Mouse (Mus musculus): ENCODE measurements around the gene Zfp618.

DNA sequence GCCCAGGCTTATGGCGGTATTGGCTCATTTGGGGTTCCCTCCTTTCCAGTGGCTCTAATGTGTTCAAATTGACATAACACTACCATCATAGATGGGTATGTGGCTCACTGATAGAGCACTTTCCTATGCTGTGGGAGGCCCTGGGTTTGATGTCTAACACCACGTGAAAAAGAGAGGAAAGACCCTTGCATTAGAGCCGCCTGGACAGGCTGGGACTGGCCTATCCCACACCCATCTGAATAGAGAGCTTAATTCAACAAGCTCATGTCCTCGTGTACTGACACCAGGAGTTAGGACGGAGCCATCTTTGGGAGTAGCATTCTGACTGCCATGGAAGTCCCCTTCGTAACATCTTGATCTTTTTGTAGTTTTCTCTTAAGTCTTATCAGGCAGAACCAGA lies 32.2 kb downstream of the Zfp618 start:
- no peak for TF ChIP-seq CTCF (IDR thresholded peaks at IDR 0.05; ENCODE audit: low read depth)
- no peak for TF ChIP-seq EP300 (optimal IDR thresholded peaks at IDR 0.05)
